Mouse (Mus musculus) cerebellum, adult 9-10 months (tissue): Measurements from ENCODE around the gene Otulinl.
"Not testable (repeated sequence)": the region's sequence is repeated elsewhere in the genome, so short reads cannot be mapped to it uniquely, and the experiment has no call there.

Experiments used
- DNase-seq: peaks from one replicate; pipeline ENCODE4 v3.0.0; 2022

Otulinl gene

DNA sequence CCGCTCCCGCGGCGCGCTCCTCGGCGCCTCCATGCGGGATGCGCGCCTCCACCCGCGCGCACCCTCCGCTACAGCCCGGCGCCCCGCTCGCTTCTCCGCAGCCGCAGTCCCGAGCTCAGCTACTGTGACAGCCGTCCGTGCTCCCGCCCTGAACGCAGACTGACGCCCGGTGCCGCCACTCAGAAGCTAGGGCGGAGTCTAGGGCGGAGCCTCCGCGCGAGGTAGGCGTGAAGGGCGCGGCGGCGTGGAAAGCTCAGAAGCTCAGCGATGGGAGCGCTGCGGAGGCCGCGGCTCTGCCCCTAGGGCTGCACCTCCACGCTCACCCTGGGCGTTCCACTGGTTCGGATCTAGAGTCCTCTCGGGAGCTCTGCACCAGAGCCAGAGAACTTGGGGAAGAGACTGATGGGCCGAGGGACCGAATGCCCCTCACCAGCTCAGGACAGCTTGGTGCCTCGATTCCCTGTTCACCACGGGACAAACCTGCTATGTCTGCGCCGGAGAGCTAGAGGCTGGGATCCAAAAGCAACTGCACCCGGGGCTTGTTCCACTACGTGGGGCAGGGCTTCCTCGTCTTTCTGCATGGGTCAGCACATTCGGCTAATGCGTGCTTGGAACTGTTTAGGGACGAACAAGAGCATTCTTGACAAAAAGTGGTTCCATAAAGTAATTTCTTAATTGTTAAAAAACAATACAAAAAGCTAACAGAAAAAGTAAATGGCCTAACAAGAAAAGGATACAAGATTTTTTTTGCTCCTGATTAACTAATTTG lies at the start of gene Otulinl:
Gene Otulinl, minus strand, starts transcription at position 161 of the 769 bp plus-strand sequence.
- DNase-seq, result peak; percentile 97

GRCm38 (mm10) chr15:27726228-27726627 lies 44.8 kb upstream of the Otulinl start:
- no peak for DNase-seq

DNA sequence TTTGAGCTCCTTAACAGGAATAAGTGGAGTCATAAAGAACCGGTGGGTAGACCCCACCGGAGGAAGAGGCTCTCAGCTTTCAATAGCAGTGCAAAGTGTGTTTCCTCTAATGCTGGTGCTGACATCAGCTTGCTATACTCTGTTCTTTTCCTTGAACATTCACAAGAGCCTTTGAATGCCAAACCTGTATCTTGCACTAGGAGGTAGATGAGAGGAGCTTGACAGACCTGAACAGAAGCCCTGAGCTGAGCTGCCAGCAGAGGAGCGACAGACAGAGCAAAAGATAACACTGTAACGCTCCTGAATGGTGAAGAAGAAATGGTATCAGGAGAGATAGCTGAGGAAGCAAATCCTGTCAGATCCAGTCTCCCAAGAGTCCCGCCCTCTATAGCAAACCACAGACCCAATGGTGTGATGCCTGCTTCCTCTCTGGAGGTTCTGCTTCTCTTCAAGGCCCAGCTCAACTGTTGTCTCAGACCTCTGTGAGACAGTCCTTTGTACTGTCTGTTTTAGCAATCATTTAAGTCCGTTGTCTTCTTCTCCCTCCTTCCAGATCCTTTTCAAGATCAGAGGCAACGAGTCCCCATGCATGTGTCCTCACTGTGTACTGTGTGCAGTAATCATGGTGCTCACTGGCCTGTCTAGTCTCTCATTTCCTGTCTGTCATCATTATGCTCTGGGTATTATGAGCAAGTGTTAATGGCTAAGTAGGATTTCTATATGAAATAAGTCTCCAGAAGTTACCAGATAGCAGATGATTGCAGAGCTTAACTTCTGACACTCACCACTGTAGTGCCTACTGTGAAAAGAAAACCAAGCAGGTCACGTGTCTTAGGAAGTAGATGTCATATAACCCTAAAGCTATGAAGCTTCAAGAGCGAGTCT lies 43.7 kb upstream of the Otulinl start:
- DNase-seq, result no peak

- DNase-seq, result no peak
These were observed 42.9 kb upstream of the Otulinl start for GRCm38 (mm10) chr15:27724298-27724697.

- no peak for DNase-seq
These were observed 42.4 kb upstream of the Otulinl start for GRCm38 (mm10) chr15:27723746-27724145.

GRCm38 (mm10) chr15:27720297-27720696 lies 38.9 kb upstream of the Otulinl start:
- not testable (repeated sequence) for DNase-seq

DNA sequence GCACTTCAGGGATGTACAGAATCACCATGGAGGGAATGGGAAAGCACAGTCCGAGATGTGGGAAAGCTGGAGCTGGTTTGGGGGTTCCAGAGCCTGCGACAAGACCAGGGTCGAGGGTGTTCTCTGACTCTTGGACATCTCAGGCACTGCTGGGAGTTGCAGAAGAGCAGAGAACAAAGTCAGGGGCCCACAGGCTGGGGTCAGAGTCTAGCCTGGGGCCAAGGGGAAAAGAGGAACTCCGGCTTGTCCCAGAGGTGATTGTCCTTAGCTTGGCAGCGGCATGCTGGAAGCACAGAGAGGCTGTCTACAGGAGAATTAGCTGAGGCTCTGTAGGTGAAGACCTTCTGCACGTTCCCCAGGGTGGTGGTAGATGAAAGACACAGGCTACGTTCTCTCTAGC lies 37.3 kb upstream of the Otulinl start:
- DNase-seq, result no peak

DNA sequence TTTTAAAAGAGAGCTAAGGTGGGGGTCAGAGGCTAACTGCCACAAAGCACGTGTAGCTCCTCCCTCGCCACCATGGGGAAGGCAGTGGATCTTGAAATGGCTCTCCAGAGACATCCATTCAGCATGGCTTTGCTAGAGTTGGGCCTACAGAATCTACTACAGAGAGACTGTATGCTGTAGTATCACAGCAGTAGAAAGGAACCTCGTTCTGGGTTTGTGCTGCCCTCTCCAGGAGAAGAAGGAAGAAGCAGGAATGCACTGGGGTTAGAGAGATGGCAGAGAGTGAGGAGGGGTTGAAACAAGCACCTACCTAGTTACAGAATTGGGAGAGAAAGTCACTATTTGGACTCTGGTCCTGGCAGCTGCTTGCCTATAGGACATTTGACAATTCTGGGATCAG lies 34.0 kb upstream of the Otulinl start:
- peak; percentile 39 for DNase-seq

GRCm38 (mm10) chr15:27710698-27711097 lies 29.3 kb upstream of the Otulinl start:
- no peak for DNase-seq

DNA sequence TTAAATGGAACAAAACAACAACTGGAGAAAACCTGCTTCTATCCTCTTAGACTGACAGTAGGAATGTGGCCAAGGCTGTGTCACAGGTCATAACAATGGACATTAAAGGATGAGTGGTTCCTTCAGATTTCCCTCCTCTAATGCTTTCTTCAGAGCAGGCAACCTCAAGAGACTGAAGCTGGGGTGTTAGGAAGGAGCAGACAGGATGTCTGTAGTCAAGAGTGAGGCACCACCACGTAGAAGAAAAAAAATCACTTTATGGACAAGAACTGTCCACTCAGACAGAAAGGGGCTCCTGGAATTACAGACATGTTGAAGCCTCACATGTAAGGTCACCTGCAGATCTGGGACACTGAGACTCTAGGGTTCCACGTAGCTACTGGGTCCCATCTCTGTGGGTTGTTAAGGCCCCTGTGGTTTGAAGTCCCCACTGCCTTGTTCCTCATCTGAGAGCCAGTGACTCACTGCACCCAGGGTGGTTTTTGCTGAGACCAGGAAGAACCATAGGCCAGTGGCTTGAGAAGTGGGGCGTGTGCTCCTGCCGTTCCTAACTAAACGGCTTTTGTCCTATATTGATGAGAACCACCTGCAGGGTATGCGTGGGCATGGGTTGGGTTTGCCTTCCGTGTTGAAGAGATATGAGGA lies 27.7 kb upstream of the Otulinl start:
- no peak for DNase-seq

- no peak for DNase-seq
These were observed 27.1 kb upstream of the Otulinl start for GRCm38 (mm10) chr15:27708499-27708898.

- no peak for DNase-seq
These were observed 21.6 kb upstream of the Otulinl start for GRCm38 (mm10) chr15:27702972-27703313.

DNA sequence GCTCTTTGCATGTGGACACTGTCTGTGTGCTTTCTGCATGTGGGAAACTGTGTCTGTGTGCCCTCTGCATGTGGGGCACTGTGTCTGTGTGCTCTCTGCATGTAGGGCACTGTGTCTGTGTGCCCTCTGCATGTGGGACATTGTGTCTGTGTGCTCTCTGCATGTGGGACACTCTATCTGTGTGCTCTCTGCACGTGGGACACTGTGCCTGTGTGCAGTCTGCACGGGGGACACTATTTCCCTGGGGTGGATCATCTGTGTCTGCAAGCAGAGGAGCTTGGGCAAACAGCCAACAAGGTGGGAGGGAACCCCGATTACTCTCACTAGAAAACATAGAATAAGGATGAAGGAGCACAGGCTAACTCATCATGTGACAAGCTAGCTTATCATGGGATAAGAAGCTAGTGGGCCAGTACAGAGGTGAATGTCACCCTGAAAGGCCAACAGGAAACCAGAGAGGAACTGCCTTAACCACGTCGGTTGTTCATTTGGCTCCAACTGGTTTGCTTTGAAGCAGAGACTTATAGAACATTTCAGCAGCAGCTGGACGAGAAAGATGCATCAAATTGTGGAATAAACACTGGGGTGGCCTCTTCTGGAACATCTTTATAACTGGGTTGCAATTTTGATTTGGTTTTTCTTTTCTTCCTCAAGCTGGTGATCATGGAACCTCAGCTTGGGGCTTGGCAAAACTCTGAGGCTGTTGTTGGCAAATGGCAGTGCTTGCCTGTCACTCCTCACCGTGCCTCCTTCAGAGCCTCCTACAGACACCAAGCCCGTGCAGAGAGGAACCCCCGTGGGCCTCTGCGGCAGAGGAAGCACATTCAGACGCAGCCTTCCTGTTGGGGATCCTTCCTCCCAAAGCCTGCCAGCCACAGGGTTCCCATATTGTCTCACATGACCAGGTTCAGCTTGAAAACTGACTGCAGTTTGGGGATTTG lies 20.9 kb upstream of the Otulinl start:
- DNase-seq, result no peak

DNA sequence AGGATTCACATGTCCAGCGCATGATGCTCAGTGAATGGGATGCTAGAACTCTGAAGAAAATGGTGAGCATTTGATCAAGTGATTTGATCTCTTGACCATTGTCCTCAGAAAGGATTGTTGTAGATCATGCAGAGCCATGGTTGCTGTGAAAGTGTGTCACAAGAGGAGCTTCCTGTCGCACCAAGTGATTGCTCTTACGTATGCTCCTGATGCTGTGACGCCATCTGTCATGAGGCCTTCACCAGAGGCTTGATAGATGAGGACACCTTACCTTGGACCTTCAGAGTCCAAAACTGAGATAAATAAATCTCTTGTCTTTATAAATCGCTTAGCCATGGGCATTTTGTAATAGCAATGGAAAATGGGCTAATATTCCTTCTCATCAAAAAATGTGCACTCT lies 16.3 kb upstream of the Otulinl start:
- DNase-seq, result no peak

DNA sequence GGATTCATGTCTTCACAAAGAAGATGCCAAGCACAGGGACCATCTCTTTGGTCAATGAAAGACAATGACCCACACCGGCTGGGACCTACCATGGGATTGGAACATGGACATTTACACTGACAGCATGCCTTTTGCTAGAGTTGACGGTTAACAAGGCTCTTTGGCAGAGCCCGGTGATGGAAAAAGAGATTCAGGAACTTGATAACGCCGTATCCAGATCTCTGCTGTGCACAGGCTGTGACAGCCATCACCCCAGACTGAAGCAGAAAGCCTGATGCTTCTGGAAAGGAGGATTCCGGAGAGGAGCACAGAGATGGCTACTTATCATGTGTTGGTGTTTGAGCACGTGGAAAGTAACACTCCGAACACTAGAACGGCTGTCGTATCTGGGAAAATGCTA lies 11.9 kb upstream of the Otulinl start:
- no peak for DNase-seq

- no peak for DNase-seq
These were observed 10.8 kb upstream of the Otulinl start for GRCm38 (mm10) chr15:27692161-27692560.

- DNase-seq, result no peak
These were observed 9.8 kb upstream of the Otulinl start for GRCm38 (mm10) chr15:27691213-27691612.

GRCm38 (mm10) chr15:27688041-27688651 lies 6.8 kb upstream of the Otulinl start:
- DNase-seq, result no peak

DNA sequence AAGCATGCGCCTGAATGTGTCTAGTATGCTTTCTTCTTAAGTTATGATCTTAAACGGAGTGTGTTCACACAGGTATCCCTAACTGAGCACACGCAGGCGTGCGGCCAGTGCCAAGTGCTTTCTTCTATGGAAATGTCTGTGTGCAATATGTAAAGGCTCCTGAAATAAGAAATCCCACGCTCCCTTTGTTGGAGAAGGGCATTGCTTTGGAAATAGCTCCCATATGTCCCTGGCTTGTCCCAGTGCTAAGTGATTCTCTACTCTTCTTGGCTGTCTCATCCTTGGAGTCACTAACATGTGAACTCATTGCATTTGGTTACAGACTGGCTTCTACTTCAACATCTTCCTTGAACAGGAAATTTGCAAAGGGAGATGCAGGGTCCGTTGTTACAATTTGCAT lies 3.4 kb upstream of the Otulinl start:
- no peak for DNase-seq

DNA sequence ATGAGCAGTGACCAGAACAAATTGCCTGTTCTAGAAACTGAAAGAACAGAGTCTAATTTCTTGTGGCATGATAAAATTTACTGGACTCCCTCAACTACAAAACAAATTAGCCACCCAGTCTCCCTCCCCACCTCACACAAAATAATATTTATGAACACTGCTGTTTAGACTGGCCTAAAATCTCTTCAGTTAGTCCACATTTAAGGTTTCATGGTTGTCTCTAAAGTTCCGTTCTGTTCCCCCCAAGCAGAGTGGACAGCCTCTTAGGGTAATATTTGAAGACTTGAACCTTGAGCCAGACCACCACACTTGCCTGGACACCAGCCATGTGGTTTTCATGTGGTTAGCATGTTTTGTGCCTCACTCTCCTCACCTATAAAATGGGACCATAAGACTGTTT lies 1.8 kb upstream of the Otulinl start:
- DNase-seq, result no peak

DNA sequence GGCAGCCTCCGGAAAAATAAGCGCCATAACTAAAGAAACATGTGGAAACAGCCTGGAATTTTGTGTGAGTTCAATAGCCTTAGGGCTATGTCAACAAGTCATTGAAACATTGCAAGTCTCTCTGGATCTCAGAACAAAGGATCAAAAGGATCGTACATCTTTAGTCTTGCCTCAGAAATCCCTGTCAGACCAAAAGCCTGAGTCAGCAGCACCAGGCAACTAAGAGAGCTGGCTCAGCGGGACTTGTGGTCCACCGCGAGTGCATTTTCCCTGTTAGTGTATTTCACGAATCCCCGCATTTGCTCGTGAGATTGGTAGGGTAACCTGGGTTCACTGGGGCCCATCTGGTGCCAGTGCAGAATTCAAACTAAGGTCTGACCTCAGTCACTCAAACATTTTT lies 1.2 kb upstream of the Otulinl start:
- no peak for DNase-seq

DNA sequence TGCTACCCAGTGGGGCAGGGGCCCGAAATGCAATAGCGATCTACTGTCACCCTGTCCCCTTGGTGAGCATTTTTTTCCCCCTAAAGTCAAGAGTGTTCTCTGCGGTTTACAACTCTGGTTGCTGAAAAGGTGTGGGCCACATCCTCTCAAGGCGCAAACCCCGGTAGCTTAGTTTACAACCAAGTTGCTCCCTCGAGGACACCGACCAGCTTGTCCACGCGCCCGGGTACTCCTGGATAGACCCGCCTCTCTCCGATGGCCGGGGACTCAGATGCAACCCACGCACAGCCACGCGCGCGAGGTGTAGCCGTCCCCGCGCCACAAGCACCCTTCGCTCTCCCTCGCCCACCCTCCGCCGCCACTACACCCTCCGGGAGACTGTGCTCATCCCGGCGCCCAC lies 382 bp downstream of the Otulinl start:
- no peak for DNase-seq
